Mouse (Mus musculus): ENCODE data around the gene Cplane1. TPM values are rescaled to one million over a fixed set of nuclear protein-coding genes. Genes with fewer than 3 reads are reported as not detected.
"Not testable (repeated sequence)": the region's sequence is repeated elsewhere in the genome, so short reads cannot be mapped to it uniquely, and the experiment has no call there.

Cplane1 gene
- polyA plus RNA-seq, 1 experiment, result 2.1 TPM

GRCm38 (mm10) chr15:8267211-8267610 is 98.3 kb downstream of the Cplane1 start:
- Histone ChIP-seq H3K27me3 (ENCODE audit: control insufficient read depth, insufficient read depth, low read length) (no peaks in the 10 kb centered on the region), H3K36me3 (ENCODE audit: control insufficient read depth, insufficient read depth, low read length) (peaks cover 15% of the 10 kb centered on the region), H3K27ac (ENCODE audit: insufficient read depth, low read length) (no peak overlapping the region), H3K4me3 (ENCODE audit: extremely low read depth, insufficient read depth, insufficient read length) (no peak overlapping the region), H3K4me1 (ENCODE audit: control insufficient read depth, insufficient read depth, insufficient read length) (no peaks in the 10 kb centered on the region)
- WGBS, result 96% methylated on average over 3 of the region's 3 CpGs
- DNase-seq (ENCODE audit: low read depth in 1 of 2, low spot score in 2 of 2), result no peak
- TF ChIP-seq CTCF (IDR thresholded peaks at IDR 0.05; ENCODE audit: extremely low read depth, insufficient read depth, insufficient read length, insufficient replicate concordance) (no peak), POLR2A (IDR thresholded peaks at IDR 0.05; ENCODE audit: low read depth, low read length) (no peak)

DNA sequence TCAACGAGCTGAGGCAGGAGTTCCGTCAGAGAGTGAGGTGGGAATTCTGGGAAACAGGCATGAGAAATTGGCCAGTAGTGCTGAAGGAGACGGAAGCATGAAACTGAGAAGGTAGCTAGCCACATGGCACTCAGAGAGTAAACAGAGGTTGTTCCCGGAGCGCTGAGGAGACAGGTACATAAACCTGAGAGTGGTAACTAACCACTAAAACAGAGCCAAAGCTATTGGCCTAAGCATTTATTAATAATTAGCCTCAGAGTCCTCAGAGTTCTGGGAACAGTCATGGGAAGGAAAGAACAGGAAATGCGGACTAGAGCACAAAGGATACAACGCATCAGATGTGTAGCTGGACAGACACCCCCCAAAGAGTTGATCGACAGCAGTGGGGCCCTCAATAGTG is 99.3 kb downstream of the Cplane1 start:
- Histone ChIP-seq H3K4me1 (ENCODE audit: control insufficient read depth, insufficient read depth, insufficient read length) (no peaks in the 10 kb centered on the region), H3K27ac (ENCODE audit: insufficient read depth, low read length) (no peak overlapping the region), H3K4me3 (ENCODE audit: extremely low read depth, insufficient read depth, insufficient read length) (no peak overlapping the region), H3K36me3 (ENCODE audit: control insufficient read depth, insufficient read depth, low read length) (peaks cover 12% of the 10 kb centered on the region), H3K27me3 (ENCODE audit: control insufficient read depth, insufficient read depth, low read length) (no peaks in the 10 kb centered on the region)
- WGBS, result 94% methylated on average over 8 of the region's 8 CpGs
- DNase-seq (ENCODE audit: low read depth in 1 of 2, low spot score in 2 of 2), result no peak
- no peak for TF ChIP-seq POLR2A (IDR thresholded peaks at IDR 0.05; ENCODE audit: low read depth, low read length)
- no peak for TF ChIP-seq CTCF (IDR thresholded peaks at IDR 0.05; ENCODE audit: extremely low read depth, insufficient read depth, insufficient read length, insufficient replicate concordance)

GRCm38 (mm10) chr15:8271952-8272351 is 103.0 kb downstream of the Cplane1 start:
- whole genome bisulfite sequencing, result 90% methylated on average over 8 of the region's 8 CpGs
- no peak overlapping the region for H3K4me3 ChIP-seq (ENCODE audit: extremely low read depth, insufficient read depth, insufficient read length)

GRCm38 (mm10) chr15:8277916-8278315 is 109.0 kb downstream of the Cplane1 start:
- not testable (repeated sequence) for H3K4me1 ChIP-seq (ENCODE audit: control insufficient read depth, insufficient read depth, insufficient read length); H3K27me3 ChIP-seq (ENCODE audit: control insufficient read depth, insufficient read depth, low read length); DNase-seq (ENCODE audit: low read depth in 1 of 2, low spot score in 2 of 2); H3K4me3 ChIP-seq (ENCODE audit: extremely low read depth, insufficient read depth, insufficient read length); H3K36me3 ChIP-seq (ENCODE audit: control insufficient read depth, insufficient read depth, low read length); H3K27ac ChIP-seq (ENCODE audit: insufficient read depth, low read length)
- WGBS, result 92% methylated on average over 4 of the region's 4 CpGs

More at GRCm38 (mm10) chr15:8271952-8272351, 103.0 kb downstream of the Cplane1 start:
- Histone ChIP-seq H3K27ac (ENCODE audit: insufficient read depth, low read length) (no peak overlapping the region), H3K4me1 (ENCODE audit: control insufficient read depth, insufficient read depth, insufficient read length) (no peaks in the 10 kb centered on the region), H3K36me3 (ENCODE audit: control insufficient read depth, insufficient read depth, low read length) (peaks cover 2% of the 10 kb centered on the region; the same call in 1 of the 2 replicates), H3K27me3 (ENCODE audit: control insufficient read depth, insufficient read depth, low read length) (no peaks in the 10 kb centered on the region)
- no peak for TF ChIP-seq CTCF (IDR thresholded peaks at IDR 0.05; ENCODE audit: extremely low read depth, insufficient read depth, insufficient read length, insufficient replicate concordance)
- no peak for TF ChIP-seq POLR2A (IDR thresholded peaks at IDR 0.05; ENCODE audit: low read depth, low read length)
- no peak for DNase-seq (ENCODE audit: low read depth in 1 of 2, low spot score in 2 of 2)

DNA sequence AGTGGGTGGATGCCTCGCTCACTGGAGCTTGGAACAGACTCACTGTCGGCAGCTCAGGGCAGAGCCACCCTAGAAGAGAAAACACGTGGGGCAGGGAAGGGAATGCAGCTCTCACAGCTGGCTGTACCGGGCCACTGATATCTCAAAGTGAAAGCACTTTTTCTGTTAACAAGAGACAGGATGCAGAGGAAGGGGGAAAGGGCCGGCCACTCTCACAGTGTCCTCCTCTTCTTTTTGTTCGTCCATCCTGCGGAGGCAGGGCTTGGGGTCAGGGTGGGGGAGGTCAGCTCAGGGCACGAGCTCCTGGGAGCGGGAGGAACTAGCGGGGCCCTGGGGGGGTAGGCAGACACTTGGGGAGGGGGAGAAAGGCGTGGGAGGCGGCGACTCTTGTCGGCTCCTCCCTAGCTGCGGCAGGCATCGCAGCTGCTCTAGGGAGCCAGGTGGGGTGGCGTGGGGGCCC is 110.4 kb downstream of the Cplane1 start:
- H3K27me3 ChIP-seq (ENCODE audit: control insufficient read depth, insufficient read depth, low read length), result no peaks in the 10 kb centered on the region
- no peak overlapping the region for H3K27ac ChIP-seq (ENCODE audit: insufficient read depth, low read length)
- WGBS, result 22% methylated on average over 17 of the region's 17 CpGs
- no peak for TF ChIP-seq CTCF (IDR thresholded peaks at IDR 0.05; ENCODE audit: extremely low read depth, insufficient read depth, insufficient read length, insufficient replicate concordance)
- no peak for TF ChIP-seq POLR2A (IDR thresholded peaks at IDR 0.05; ENCODE audit: low read depth, low read length)
- peak overlapping the region; percentile 84 for H3K4me3 ChIP-seq (ENCODE audit: extremely low read depth, insufficient read depth, insufficient read length)
- H3K4me1 ChIP-seq (ENCODE audit: control insufficient read depth, insufficient read depth, insufficient read length), result no peaks in the 10 kb centered on the region
- DNase-seq (ENCODE audit: low read depth in 1 of 2, low spot score in 2 of 2), result peak in 1 of 2 experiments; percentile 6
- no peaks in the 10 kb centered on the region for H3K36me3 ChIP-seq (ENCODE audit: control insufficient read depth, insufficient read depth, low read length)

DNA sequence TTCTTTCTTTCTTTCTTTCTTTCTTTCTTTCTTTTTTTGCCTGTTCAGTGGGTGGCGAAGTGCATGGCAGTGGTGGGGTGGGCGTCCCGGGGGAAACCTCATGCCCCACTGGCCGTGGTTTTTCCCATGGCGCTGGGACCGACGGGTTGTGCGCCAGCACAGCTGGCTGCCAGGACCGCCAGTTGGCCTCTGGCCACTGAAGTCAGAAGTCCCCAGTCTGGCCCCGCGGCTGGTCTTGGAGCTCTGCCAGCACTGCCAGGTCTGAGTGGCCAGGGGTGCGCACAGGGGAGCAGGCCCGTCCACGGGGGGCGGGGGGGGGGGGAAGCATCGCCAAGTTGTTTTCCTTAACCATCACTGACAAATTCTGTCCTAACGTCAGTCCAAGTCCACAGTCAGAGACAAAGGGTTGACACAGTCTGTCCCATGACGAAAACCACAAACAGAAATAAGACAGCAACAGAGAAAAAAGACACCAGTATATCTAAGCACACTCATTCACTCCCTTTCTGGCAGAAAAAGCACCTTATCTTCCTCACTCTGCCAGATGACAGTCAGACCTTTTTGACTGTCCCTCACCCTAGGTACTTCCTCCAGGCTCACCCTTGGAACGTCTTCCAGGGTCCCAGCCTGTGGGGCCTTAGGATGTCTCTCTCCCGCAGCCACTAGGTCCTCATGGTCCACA is 111.2 kb downstream of the Cplane1 start:
- peak overlapping the region; percentile 57 for H3K4me3 ChIP-seq (ENCODE audit: extremely low read depth, insufficient read depth, insufficient read length)
- no peaks in the 10 kb centered on the region for H3K36me3 ChIP-seq (ENCODE audit: control insufficient read depth, insufficient read depth, low read length)
- DNase-seq (ENCODE audit: low read depth in 1 of 2, low spot score in 2 of 2), result no peak
- TF ChIP-seq POLR2A (IDR thresholded peaks at IDR 0.05; ENCODE audit: low read depth, low read length) (no peak), CTCF (IDR thresholded peaks at IDR 0.05; ENCODE audit: extremely low read depth, insufficient read depth, insufficient read length, insufficient replicate concordance) (no peak)
- no peak overlapping the region for H3K27ac ChIP-seq (ENCODE audit: insufficient read depth, low read length)
- 28% methylated on average over 20 of the region's 20 CpGs for WGBS
- H3K27me3 ChIP-seq (ENCODE audit: control insufficient read depth, insufficient read depth, low read length), result no peaks in the 10 kb centered on the region
- H3K4me1 ChIP-seq (ENCODE audit: control insufficient read depth, insufficient read depth, insufficient read length), result no peaks in the 10 kb centered on the region

DNA sequence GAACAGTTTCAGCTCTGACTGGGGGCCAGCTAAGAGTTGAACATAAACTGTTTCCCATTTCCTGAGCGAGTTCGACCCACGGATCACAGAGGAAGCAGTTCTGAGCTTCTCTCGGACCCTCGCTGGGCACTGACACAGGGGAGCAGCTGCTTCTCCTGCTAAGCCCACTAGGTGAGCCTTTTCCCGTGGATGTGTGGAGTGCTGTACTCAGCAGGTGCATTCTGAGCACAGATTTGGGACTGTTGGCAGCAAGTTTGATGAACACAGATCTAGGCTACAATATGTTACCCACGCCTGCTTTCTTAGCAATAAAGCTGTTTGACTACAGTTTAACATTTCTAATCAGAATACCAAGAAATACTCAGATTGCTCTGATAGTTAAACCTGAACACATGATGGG is 112.8 kb downstream of the Cplane1 start:
- no peaks in the 10 kb centered on the region for H3K27me3 ChIP-seq (ENCODE audit: control insufficient read depth, insufficient read depth, low read length)
- no peak for DNase-seq (ENCODE audit: low read depth in 1 of 2, low spot score in 2 of 2)
- no peak for TF ChIP-seq CTCF (IDR thresholded peaks at IDR 0.05; ENCODE audit: extremely low read depth, insufficient read depth, insufficient read length, insufficient replicate concordance)
- no peak for TF ChIP-seq POLR2A (IDR thresholded peaks at IDR 0.05; ENCODE audit: low read depth, low read length)
- no peak overlapping the region for H3K4me3 ChIP-seq (ENCODE audit: extremely low read depth, insufficient read depth, insufficient read length)
- no peaks in the 10 kb centered on the region for H3K4me1 ChIP-seq (ENCODE audit: control insufficient read depth, insufficient read depth, insufficient read length)
- H3K36me3 ChIP-seq (ENCODE audit: control insufficient read depth, insufficient read depth, low read length), result no peaks in the 10 kb centered on the region
- H3K27ac ChIP-seq (ENCODE audit: insufficient read depth, low read length), result no peak overlapping the region
- WGBS, result 77% methylated on average over 7 of the region's 7 CpGs
